Mouse (Mus musculus): ENCODE data around the gene Rgs12. TPM values are rescaled to one million over a fixed set of nuclear protein-coding genes. Genes with fewer than 3 reads are reported as not detected.

The Rgs12 gene
- polyA plus RNA-seq, 1 experiment from 2014 or later = 42.3 TPM

Small RNAs within 50 kb of the gene (microRNA-seq; reads per million reads assigned to microRNA genes)
- 8.4 reads per million, percentile 29 among the genes with 10 or more reads in this experiment for gene Mir3097

Other genes with a start within 250 kb of the Rgs12 start
- gene Htt, start 187.7 kb upstream of the Rgs12 start, polyA plus RNA-seq (2015; fragmentation: Nextera tagmentation; extraction: Ambion mirVana) = 13.7 and 14.8 TPM in 2 replicates
- 6.8 and 8.9 TPM in 2 replicates for gene Msantd1, start 41.4 kb upstream of the Rgs12 start, polyA plus RNA-seq (2015; fragmentation: Nextera tagmentation; extraction: Ambion mirVana)
- 0.16 and 0.31 TPM in 2 replicates for gene Hgfac, start 92.1 kb downstream of the Rgs12 start, polyA plus RNA-seq (2015; fragmentation: Nextera tagmentation; extraction: Ambion mirVana)
- gene Dok7, start 107.3 kb downstream of the Rgs12 start, polyA plus RNA-seq (2015; fragmentation: Nextera tagmentation; extraction: Ambion mirVana) = 8.2 and 10.4 TPM in 2 replicates
- gene Lrpap1, start 156.3 kb downstream of the Rgs12 start, polyA plus RNA-seq (2015; fragmentation: Nextera tagmentation; extraction: Ambion mirVana) = 133 and 141 TPM in 2 replicates

All from midbrain, embryonic 16.5 days (tissue).